Comparison of ENCODE assay signal across 8 mouse cellular contexts in the genomic region with DNA sequence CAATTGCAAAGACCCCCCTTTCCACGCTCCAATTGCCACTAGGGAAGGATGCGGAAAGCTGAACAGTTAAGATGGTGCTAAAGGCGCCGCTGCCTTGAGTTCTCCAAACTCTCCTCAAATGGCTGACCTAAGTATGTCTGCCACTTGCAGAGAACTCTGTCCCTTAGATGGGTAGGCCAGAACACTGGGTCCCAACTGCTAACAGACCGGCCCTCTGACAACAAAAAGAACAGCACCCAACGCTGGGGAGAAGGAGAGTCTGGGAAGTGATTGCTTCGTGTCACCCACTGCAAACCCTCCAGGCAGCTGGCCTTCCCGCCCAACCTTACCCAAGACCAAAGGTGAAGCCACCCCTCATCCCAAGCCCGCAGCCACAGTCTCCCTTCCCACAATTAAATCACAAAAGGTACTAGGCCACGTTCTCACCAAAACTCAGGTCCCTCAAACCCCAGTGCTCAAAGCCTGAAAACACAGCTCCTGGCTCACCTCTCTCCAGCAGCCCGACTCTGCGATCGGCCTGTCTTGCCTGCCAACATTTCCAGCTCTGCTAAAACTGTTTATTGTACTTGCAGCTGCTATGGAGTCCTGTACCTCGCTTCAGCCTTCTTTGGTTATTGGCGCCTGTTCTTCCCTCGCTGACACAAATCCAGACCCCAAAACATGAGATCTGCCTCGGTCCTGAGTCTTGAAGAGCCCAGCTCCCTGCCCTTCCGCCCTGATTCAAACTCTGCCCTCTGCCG. TPM values are rescaled to one million over a fixed set of nuclear protein-coding genes. Genes with fewer than 3 reads are reported as not detected.
DNase-seq lines count a peak whose midpoint lies in the region; ATAC-seq lines count a peak whose summit lies in the region.
"Had no signal": no experiment of that assay in that cellular context is flagged by ENCODE, and none has a peak within 500 bp of the region (broad histone marks: within the 10 kb centered on the region; RNA-seq: fewer than 3 reads in every experiment).

No protein-coding gene starts in this region.

- H3K27me3 ChIP-seq in midbrain, embryonic 12.5 days, result no peaks in the 10 kb centered on the region
- H3K27me3 ChIP-seq in midbrain, embryonic 14.5 days (ENCODE audit: control insufficient read depth, insufficient read depth, low read length), result no peaks in the 10 kb centered on the region
- H3K27me3 ChIP-seq in heart, embryonic 15.5 days, result no peaks in the 10 kb centered on the region
- H3K27me3 ChIP-seq in limb, embryonic 15.5 days, result no peaks in the 10 kb centered on the region

- ATAC-seq in midbrain, embryonic 12.5 days (ENCODE audit: low FRiP score, low read depth), result no peak
- no peak for ATAC-seq in midbrain, embryonic 14.5 days (ENCODE audit: low FRiP score, low TSS enrichment)
- ATAC-seq in heart, embryonic 15.5 days (replicated peaks; ENCODE audit: insufficient number of reproducible peaks, insufficient read depth, low FRiP score, low read depth), result no peak
- peak; percentile 53; the same call in 1 of the 2 replicates for ATAC-seq in limb, embryonic 15.5 days (ENCODE audit: insufficient number of reproducible peaks, low FRiP score, low TSS enrichment, low read depth)
- ATAC-seq in monocyte, adult 5-6 weeks (replicated peaks; ENCODE audit: insufficient number of reproducible peaks, low FRiP score, low TSS enrichment, poor library complexity, severe bottlenecking), result no peak

- no peak overlapping the region for H3K4me2 ChIP-seq in midbrain, embryonic 12.5 days (replicated peaks)
- no peak overlapping the region for H3K4me2 ChIP-seq in midbrain, embryonic 14.5 days (ENCODE audit: low read length)
- peak overlapping the region; percentile 41 for H3K4me2 ChIP-seq in heart, embryonic 15.5 days
- H3K4me2 ChIP-seq in limb, embryonic 15.5 days, result peak overlapping the region; percentile 57

- no peak overlapping the region for H3K9ac ChIP-seq in midbrain, embryonic 12.5 days (replicated peaks)
- H3K9ac ChIP-seq in midbrain, embryonic 14.5 days (replicated peaks; ENCODE audit: low read length), result no peak overlapping the region
- 0 out of 2 replicates have a peak overlapping the region, but pooled peaks have one; percentile 16 for H3K9ac ChIP-seq in heart, embryonic 15.5 days
- peak overlapping the region; percentile 52 for H3K9ac ChIP-seq in limb, embryonic 15.5 days

- DNase-seq in midbrain, embryonic 14.5 days, result no peak
- peak; percentile 17 for DNase-seq in fibroblast of lung, adult 2 months (ENCODE audit: low read depth)
- DNase-seq in thymus, postnatal 4 days, result no peak

- H3K36me3 ChIP-seq in midbrain, embryonic 12.5 days, result no peaks in the 10 kb centered on the region
- H3K36me3 ChIP-seq in midbrain, embryonic 14.5 days (ENCODE audit: control insufficient read depth, insufficient read depth, low read length), result no peaks in the 10 kb centered on the region
- no peaks in the 10 kb centered on the region for H3K36me3 ChIP-seq in heart, embryonic 15.5 days
- H3K36me3 ChIP-seq in limb, embryonic 15.5 days, result no peaks in the 10 kb centered on the region

- whole genome bisulfite sequencing in midbrain, embryonic 12.5 days, result 82% methylated on average over 19 of the region's 19 CpGs
- WGBS in midbrain, embryonic 14.5 days, result 90% methylated on average over 19 of the region's 19 CpGs
- 68% methylated on average over 19 of the region's 19 CpGs for WGBS in heart, embryonic 15.5 days
- 29% methylated on average over 19 of the region's 19 CpGs for WGBS in limb, embryonic 15.5 days

- H3K4me3 ChIP-seq in midbrain, embryonic 12.5 days, result peak overlapping the region; percentile 6; the same call in 1 of the 2 replicates
- H3K4me3 ChIP-seq in midbrain, embryonic 14.5 days (replicated peaks; ENCODE audit: low read depth, low read length), result no peak overlapping the region
- H3K4me3 ChIP-seq in heart, embryonic 15.5 days, result peak overlapping the region; percentile 40
- H3K4me3 ChIP-seq in limb, embryonic 15.5 days, result peak overlapping the region; percentile 50
- H3K4me3 ChIP-seq: megakaryocyte, embryonic 14.5 days had no signal

- no peaks in the 10 kb centered on the region for H3K4me1 ChIP-seq in midbrain, embryonic 12.5 days
- H3K4me1 ChIP-seq in midbrain, embryonic 14.5 days (ENCODE audit: control insufficient read depth, insufficient read depth, low read length), result no peaks in the 10 kb centered on the region
- no peaks in the 10 kb centered on the region; the same call in 1 of the 2 replicates for H3K4me1 ChIP-seq in heart, embryonic 15.5 days (replicated peaks)
- peaks cover 31% of the 10 kb centered on the region for H3K4me1 ChIP-seq in limb, embryonic 15.5 days
- H3K4me1 ChIP-seq: megakaryocyte, embryonic 14.5 days had no signal

- H3K9me3 ChIP-seq in midbrain, embryonic 12.5 days, result no peaks in the 10 kb centered on the region
- H3K9me3 ChIP-seq in midbrain, embryonic 14.5 days (ENCODE audit: control insufficient read depth, low read length), result no peaks in the 10 kb centered on the region
- no peaks in the 10 kb centered on the region for H3K9me3 ChIP-seq in heart, embryonic 15.5 days (replicated peaks)
- H3K9me3 ChIP-seq in limb, embryonic 15.5 days, result no peaks in the 10 kb centered on the region
- H3K9me3 ChIP-seq: megakaryocyte, embryonic 14.5 days had no signal

- H3K27ac ChIP-seq in midbrain, embryonic 12.5 days (replicated peaks), result no peak overlapping the region
- H3K27ac ChIP-seq in midbrain, embryonic 14.5 days (replicated peaks; ENCODE audit: low read depth, low read length), result no peak overlapping the region
- H3K27ac ChIP-seq in heart, embryonic 15.5 days, result peak overlapping the region; percentile 75
- peak overlapping the region; percentile 98 for H3K27ac ChIP-seq in limb, embryonic 15.5 days

RNA-seq across cellular contexts. Expression of a gene that starts 0.6 kb away (rescaled TPM):
- polyA plus RNA-seq in midbrain, embryonic 12.5 days (2016; fragmentation: Nextera tagmentation; extraction: Ambion mirVana), result 19.6 and 31.1 TPM in 2 replicates
- 1.7 and 8.9 TPM in 2 replicates for polyA plus RNA-seq in midbrain, embryonic 14.5 days (2014; fragmentation: Nextera tagmentation; extraction: Ambion mirVana)
- 12.0 and 17.1 TPM in 2 replicates for polyA plus RNA-seq in heart, embryonic 15.5 days (2015; fragmentation: Nextera tagmentation; extraction: Ambion mirVana)
- polyA plus RNA-seq in limb, embryonic 15.5 days (2015; fragmentation: Nextera tagmentation; extraction: Ambion mirVana), result 87.3 and 91.8 TPM in 2 replicates
- not detected in 3 replicates for total RNA-seq in monocyte, adult 5-6 weeks (2017)

Comparison
In these comparisons a context has a peak if more than half of its experiments do, and no peak if none do; other contexts are left out.
1. H3K27ac ChIP-seq: peak in heart, embryonic 15.5 days (single experiment) and limb, embryonic 15.5 days (single experiment); none in midbrain, embryonic 12.5 days (single experiment) and midbrain, embryonic 14.5 days (single experiment).
2. H3K4me2 ChIP-seq: peak in heart, embryonic 15.5 days (single experiment) and limb, embryonic 15.5 days (single experiment); none in midbrain, embryonic 12.5 days (single experiment) and midbrain, embryonic 14.5 days (single experiment).
3. H3K9ac ChIP-seq: peak in heart, embryonic 15.5 days (single experiment) and limb, embryonic 15.5 days (single experiment); none in midbrain, embryonic 12.5 days (single experiment) and midbrain, embryonic 14.5 days (single experiment).